Mouse (Mus musculus) spleen, postnatal 36 days (tissue): ENCODE results near the gene Bpifc.
A peak's percentile ranks its signal among the peaks of the same experiment; 100 is the strongest.

ENCODE experiments used
- DNase-seq, 2 experiments: peaks; one replicate each; pipeline ENCODE4 v3.0.0; 2022; ENCODE audit warnings: low spot score in 2 of 2, mixed read lengths in 1 of 2

The Bpifc gene

DNA sequence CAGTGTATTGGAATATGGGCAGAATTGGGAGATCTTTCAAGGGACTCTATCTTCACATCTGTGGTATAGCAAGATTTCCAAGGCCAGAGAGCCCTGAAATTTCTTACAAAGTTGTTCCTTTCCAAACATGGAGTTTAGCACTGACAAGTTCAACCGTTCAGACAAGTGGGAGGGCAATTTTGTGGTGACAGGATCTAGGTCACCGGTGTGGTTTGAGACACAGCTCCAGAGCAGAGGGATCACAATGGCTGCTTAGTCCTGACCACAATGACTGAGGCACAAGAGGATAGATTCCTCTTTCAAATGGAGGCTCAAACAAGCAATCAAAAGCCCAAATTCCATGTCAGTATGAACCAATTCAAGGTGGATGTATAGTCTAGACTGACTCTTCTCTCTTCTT is 523 bp downstream of the Bpifc start:
- DNase-seq: no peak

DNA sequence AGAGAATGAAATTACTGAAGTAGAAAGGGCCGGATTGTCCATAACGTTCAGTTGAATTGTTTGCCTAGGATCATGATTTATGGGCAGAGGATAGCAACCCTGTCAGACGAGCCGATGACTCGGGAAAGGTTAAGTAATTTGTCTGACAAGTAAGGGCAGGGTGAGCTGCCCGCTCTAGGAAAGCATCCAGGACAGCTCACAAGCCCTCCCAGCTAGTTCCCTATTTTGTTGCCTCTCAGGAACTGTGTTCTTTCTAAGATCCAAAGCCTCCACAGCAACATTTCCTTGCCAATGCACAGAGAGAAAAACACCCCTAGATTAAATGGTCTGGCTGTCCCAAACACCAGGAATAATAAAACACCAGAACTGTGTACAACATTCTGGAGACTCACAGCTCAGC is 1.1 kb downstream of the Bpifc start:
- DNase-seq: no peak

DNA sequence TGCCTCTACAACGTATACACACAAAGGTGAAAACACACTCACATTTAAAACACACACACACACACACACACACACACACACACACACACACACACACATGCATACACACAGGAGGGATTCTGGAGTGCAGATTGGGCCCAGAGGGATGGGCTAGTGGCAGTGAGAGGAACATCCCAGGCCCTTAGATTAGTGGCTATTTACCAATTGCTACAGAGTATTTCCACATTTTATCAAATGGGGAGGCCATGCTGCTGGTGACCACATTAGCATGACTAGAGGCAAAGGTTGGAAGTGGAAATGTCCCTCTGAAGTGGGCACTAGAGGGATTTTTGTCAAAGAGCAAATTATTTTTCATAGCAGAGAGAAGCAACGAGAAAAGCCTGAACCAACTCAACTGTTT is 2.0 kb downstream of the Bpifc start:
- no peak for DNase-seq

DNA sequence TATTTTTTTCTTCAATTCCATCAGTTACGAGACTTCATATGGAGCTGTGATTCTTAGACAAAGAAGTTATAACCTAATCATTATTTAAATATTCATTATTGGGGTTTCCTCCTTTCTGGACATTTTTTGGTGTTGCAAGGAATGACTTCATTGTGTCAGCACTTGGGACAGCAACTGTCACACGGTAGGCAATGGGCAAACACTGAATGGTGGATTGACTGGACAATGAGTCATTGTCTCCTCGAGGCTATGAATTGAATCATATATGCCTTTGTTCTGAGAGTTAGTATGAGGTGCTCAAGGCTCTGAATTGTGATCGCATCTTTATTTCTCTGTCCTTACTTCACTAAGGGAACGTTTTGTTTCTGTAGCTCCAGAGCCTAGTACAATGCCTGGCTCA is 5.2 kb downstream of the Bpifc start:
- DNase-seq: no peak

DNA sequence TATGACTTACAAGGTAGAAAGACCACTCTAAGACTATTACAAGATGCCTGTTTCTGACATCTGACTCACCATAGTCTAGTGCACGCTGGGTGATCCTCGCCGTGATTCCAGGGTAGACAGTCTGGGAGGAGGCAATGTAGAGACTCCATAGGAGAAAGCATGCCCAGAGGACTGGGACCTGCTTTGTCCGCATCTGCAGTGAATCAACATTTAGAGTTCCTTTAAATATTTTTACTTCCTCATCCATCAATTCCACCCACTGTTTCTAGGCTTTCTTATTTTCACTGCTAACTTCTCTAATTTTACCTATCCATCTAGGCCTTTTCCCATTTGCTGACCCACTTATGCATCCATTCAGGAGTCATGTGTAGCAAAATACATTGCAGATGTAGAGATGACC is 11.2 kb downstream of the Bpifc start:
- no peak for DNase-seq

DNA sequence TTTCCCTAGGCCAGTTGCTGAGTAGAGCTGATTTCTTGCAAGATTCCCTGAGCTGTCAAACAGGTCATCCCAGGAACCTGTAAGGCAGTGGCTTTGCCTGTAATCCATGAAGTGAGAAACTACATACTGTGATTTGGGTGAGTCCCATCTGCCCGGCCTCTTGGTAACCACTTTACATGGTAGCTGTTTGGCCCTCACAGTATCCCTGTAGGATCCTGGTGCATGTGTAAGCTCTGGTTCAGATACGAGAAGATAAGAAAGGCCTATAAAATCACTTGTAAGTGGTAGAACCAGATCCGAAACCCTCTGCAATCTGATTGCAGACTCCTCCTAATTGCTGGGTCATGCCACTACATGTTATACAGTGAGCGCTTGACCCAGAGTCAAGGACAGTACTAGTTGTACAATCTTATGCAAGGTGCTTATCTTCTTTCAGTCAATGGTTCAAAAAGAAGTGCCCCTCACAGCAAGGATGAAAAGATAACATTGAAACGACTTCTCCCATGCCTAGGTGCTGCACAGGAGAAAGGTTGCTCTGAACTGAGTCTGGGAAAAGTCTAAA is 17.1 kb downstream of the Bpifc start:
- DNase-seq: no peak

DNA sequence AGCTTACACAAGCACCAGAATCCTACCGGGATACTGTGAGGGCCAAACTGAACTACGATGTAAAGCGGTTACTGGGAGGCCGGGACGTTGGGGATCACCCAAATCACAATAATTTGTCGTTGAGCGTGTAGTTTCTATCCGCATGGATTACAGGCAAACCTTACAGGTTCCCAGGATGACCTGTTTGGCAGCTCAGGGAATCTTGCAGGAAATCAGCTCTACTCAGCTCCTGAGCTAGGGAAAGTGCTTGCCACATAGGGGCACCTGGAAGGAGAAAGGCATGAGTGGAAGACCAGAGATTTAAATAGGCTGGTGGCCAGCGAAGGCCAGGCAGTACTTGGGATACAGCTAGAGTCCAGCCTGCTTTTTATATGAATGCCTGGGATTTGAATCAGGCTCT is 17.9 kb downstream of the Bpifc start:
- DNase-seq: no peak

DNA sequence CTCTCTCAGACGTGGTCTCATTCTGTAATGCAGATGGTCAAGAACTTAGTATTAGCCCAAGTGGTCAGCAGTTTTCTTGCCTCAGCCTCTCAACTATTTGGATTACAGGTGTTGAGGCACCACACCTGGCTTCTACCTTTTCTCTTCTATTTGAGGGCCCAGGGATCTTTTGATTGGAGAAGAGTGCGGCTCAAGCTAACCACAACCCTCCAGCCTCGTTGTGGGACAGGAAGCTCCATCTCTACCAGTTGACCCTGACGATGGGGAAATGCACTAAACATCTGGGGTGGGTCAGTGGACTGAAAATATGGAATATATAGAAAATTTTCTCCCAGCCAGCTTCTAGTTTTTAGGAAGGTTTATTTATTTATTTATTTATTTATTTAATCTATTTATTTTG is 19.3 kb downstream of the Bpifc start:
- no peak for DNase-seq

DNA sequence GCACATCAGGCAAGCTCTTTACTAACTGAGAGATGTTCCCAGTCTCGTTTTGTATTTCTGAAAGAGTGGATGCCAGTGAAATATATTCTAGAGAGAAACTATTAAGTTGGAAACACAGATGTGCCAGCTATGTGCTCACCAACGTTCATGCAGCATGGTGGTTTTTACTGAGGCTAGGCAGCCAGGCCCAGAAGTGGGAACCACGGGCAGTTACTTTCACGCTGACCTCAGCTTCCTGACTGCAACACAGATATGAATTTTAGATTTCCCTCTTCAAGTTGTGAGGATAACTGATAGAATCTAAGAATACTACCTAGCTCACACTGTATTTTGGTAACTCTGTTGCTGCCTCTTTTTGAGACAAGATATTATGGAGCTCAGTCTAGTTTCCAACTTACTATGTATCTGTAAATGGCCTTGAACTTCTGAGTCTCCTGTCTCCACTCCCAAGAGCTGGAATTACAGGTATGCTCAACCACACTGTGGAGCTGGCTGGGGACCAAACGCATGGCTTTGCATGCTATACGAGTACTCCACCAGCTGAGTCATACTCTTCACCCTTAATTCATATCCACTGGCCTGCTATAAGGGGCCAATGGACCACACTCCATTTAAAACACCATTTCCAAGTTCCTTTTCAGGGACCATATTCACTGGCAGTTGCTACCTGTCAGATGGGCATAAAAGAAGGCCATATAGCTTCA is 22.1 kb downstream of the Bpifc start:
- no peak for DNase-seq

DNA sequence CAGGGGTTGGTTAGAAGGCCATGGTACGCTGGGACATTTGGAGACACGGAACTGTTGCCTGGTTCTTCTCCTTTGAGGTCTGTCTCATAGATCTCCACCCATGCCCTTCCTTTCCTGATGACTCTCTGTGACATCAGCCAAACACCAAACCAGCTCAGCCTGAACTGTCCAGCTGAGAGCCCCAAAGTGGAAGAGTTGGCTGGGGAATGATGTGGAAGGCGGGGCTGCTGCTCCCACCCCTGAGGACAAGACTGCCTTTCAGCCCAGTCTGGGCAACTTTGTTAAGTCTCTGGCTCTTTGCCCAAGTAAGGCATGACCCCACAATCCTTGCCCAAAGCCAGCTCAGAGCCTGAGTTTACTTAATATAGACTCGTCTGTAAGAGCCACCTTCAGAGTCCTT is 38.8 kb downstream of the Bpifc start:
- no peak for DNase-seq

DNA sequence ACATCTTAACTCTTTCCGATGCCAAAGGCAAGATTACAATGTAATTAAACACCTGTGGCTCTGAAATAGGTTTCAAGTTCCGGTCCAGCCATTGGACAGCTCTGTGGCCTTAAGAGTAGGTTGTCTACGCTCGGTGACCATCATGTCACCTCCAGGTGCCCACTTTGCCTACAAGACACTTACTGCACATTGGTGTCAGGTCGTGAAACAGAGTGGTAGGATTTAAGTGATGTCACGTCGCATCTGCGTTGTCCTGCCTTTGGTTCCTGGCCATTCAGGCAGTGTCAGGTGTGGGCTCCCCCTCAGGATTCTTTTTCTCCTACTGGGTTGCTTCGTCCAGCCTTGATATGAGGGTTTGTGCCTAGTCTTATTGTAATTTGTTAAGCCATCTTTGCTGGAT is 39.9 kb downstream of the Bpifc start:
- DNase-seq: no peak

DNA sequence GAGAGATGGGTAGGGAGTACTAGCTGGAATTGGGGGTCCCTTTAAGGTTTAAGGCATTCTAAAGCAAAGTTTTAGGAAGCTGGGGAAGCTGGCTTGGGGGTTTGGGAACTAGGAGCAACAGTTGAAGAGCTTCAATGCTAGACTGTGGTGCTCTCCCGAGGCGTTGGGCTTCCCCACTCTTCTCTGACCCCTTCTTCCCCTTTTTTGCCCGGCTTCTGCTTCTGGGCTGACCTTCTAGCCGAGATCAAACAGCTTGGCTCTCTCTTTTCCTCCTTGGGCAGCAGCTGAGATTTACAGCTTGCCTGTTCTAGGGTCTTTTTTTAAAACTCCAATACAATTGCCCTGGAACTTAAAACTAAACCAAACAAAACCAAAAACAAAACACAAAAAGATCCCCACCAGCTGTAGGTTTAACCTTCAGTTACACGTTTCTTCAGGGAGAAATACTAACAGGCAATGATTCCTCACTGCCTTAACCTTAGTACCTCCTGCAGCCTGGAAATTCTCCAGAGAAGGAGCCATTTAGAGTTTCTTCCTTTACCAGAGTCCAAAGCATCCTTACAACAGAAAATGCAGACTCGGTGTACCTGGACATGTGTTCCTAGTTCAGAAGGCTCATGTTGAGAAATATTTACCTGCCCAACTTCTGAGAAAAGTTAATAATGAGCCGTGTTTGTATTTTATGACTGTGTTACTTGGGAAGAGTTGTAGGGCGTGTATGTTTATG is 41.6 kb downstream of the Bpifc start:
- DNase-seq: peak; percentile 17 to 21

DNA sequence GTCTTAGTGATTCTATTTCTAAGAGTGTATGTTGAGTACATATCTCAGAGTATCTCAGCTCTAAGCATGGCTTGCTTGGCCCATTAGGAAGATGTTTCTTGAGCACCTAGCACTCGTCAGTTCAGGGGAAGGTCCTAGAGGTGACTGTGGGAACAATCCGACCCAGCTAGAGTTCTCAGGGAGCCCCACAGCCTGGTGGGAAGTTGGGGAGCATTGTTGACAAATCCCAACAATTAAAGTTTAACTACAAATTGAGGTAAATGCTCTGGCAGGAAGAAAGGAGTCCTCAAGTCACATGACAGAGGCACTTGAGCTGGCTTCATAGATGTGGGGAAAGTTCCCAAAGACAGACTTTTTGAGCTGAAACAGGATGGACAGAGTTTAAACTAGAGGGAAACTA is 43.0 kb downstream of the Bpifc start:
- no peak for DNase-seq

DNA sequence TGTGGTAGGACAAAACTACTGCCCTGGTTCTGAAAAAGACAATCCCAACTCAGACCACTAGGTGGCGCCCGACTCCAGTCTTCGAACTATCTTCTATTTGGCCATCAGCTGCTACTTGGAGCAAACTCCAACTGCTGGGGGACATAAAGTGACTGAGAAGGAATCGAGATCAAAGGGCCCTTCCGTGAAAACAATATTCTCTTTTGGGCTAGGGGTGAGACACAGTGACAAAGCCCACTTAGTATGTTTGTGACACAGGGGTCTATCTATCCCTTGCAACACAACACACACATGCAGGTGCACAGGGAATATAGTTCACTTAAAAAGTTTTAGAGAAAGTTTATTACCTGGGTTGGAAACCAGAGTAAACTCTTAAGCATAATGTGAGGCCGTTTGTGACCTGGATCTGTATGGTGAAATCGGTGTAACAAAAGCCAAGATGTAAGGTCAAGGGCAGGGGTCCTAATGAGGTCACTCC is 43.5 kb downstream of the Bpifc start:
- peak; percentile 38 to 45 for DNase-seq

DNA sequence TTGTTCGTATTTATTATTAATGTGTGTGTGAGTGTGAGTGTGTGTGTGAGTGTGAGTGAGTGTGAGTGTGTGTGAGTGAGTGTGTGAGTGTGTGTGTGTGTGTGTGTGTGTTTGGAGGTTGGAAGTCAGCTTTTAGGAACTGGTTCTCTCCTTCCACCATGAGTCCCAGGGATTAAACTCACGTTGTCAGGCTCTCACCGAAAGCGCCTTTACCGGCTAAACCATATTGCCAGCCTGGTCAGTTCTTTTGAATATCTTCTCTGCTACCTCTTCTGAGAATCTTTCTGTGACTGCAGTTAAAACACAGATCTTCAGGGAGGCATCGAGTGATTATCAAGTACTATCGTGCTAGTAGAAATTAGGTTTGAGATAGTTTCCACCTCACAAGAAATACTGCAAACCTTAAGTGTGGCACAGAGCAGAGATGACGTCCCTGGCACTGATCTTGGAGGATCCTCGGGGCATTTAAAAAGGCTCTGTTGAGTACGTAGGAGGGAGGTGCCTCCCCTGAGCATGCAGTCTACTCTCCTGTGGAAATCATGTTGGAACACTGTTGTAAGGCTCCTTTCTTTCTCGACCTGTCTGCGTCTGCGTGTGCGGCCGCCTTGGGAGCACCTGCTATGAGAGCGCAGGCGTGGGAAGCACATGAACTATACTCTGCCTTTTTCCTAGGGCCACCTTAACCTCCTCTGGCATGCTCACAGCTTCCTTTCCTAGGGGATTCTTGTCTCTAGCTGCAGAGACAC is 44.1 kb downstream of the Bpifc start:
- DNase-seq: no peak

DNA sequence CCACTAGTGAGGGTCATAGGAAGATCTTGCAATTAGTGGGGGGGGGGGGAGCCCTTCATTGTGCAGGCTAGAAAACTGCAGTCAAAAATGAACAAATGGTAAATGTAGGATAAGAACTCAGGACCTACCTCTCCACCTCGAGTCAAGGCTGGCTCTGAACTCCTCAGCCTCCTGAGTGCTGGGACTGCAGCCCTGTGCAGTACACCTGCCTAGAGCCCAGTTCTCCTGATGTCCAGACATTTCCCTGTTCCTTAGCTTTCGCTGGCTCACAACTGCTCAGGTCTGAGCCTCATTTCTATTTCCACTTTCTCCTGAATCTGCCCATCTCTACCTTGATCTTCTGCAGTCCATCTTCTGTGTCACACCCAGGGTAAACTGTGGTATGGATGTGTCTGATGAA is 45.2 kb downstream of the Bpifc start:
- DNase-seq: no peak

DNA sequence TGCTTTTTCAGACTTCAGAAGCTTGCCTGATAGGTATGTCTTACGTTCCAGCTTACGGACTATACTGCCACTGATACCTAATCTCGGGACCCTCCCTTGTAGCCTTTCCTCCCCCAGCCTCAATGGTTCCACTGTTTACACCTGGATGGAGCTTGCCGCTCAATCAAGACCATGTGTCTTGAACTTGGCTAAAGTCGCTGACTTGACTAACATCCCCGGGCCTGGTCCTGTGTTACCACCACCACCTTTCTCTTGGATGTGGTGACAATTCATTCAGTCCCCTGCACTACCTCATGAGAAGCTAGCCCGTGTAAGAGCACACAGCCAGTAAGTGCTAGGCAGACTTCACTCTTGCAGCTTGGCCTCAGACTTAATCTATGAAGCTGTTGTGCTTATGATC is 47.4 kb downstream of the Bpifc start:
- no peak for DNase-seq

DNA sequence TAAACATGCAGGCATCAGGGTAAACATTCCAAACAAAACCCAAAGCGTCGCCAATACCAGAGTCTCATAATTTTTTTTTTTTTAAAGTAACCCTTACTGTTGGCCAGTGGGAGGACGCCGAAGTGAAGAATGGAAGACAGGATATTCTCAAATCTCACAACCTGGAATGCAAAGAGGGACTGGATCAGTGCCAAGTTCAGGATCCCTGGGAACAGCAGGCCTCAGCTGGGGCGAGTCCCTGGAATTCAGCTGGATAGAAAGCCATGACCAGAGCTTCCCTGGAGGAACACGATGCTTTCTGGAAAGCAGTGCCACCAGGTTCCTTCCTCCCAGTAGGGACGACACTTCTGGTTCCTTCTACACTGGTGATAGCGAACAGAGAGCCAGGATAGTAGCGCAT is 48.8 kb downstream of the Bpifc start:
- DNase-seq: no peak

DNA sequence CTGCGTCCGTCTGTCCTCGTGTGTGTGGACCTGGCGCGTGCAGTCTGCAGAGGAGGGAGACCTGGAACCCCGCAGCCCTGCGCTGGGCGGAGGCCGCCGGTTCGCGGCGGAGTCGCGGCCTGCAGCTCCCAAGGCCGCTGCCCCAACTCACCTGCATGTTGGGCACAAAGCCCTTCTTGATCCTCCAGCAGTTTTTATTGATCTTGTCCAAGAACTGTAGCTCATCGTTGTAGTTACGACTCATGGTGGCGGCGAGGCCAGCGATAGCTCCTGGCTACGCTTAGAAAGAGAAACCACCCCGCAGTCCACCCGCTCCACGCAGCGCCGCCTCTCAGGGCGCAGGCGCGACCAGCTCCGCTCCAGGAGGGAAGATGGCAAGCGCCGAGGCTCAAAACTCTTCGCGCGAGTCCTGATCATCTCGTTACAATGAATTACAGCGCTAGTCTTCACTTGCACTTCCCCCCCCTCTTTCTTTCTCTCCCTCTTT is 54.2 kb downstream of the Bpifc start, which contains the start of gene Rtcb:
Rtcb (minus strand) TSS at position 360 of the 487 bp plus-strand sequence.
- DNase-seq: peak; percentile 95 to 96

DNA sequence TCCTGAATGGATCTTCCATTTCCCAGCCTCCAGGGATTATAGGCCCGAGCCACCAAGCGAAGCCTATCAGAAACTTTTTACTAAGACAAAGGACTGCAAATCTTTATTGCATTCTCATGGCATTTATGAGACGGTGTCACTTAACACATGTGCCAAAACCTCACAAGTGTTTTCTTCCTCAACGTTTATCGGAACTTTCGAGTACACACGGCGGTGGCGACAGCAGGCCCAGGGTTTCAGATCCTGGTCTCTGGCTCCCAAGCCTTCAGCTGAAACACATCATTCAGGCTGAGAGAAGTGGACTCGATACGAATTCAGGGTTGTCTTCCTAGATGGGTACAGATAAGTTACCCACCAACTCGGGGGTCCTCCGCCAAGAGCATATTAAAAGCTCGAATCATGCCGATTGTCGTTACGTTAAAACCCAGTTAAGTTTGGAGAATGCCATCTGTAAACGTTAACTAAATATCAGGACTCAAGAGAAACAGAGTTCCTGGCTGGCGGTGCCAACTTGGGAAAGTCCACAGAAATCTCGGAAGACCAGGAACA is 54.8 kb downstream of the Bpifc start:
- no peak for DNase-seq

DNA sequence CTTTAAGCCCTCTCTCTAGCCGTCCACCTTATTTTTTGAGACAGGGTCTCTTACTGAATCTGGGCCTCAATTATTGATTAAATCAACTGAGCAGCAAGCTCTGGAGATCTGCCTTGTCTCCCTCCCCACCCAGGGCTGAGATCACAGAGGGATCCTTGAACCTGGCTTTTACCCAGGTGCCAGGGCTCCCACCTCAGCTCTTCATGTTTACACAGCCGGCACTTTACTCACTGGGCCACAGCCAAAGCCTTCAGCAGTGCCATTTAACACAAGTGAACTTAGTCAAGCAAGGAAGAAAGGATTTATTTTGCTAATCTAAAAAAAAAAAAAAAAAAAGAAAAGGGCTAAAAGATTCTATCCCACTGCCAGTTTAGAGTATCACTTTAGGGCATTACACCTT is 57.3 kb downstream of the Bpifc start:
- DNase-seq: no peak

DNA sequence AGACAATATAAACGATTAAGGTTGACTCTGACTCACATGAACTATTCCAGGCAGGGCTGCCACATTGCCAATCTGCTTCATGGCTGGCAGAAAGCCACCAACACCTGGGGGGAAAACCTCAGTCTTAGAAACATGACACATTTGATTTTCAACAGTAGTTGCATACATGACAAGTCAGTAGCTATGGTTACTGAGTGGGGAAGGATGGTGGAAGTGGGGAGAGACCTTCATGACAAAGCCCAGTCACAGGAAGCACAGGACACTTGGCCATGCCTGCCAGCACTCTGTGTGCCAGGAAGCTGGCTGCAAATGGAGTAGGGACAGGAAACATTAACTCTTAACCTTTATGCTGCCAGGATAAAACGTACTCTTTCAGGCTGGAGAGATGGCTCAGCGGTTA is 58.3 kb downstream of the Bpifc start:
- DNase-seq: peak; percentile 17 to 20
